Mouse (Mus musculus) embryonic facial prominence, embryonic 11.5 days (tissue): ENCODE results near the gene Cryab. TPM values are rescaled to one million over a fixed set of nuclear protein-coding genes. Genes with fewer than 3 reads are reported as not detected.

Source experiments
- ATAC-seq: fragments of 200-750 bp; cut with Nextera tagmentation; replicated peaks from 2 replicates; pipeline ENCODE4 v1.8.0; 2017; ENCODE audit warnings: low read depth; ENCODE audit not compliant: insufficient number of reproducible peaks, low FRiP score, low TSS enrichment
- DNase-seq: peaks from one replicate; pipeline ENCODE4 v3.0.0-alpha.2; 2015; ENCODE audit warnings: low spot score
- H3K27ac ChIP-seq: fragments of 300-500 bp; sonication (generic); replicated peaks from 2 replicates; pipeline ENCODE4 v1.5.1; 2014; ENCODE audit warnings: mild to moderate bottlenecking, low read depth, low read length, control low read depth
- H3K27me3 ChIP-seq: fragments of 300-500 bp; sonication (generic); 2 replicates; pipeline ENCODE4 v1.6.1; 2014; ENCODE audit warnings: mild to moderate bottlenecking, low read length, moderate library complexity, mixed read lengths; ENCODE audit not compliant: control insufficient read depth, insufficient read depth
- H3K36me3 ChIP-seq: fragments of 300-500 bp; sonication (generic); replicated peaks from 2 replicates; pipeline ENCODE4 v1.6.1; 2014; ENCODE audit warnings: low read depth, mild to moderate bottlenecking, low read length, moderate library complexity, mixed read lengths; ENCODE audit not compliant: control insufficient read depth, insufficient read depth
- H3K4me1 ChIP-seq: fragments of 300-500 bp; sonication (generic); 2 replicates; pipeline ENCODE4 v1.6.1; 2014; ENCODE audit warnings: low read length, mixed read lengths; ENCODE audit not compliant: control insufficient read depth, insufficient read depth
- H3K4me2 ChIP-seq: fragments of 300-500 bp; sonication (generic); 2 replicates; pipeline ENCODE4 v1.6.1; 2014; ENCODE audit warnings: low read depth, mild to moderate bottlenecking, control low read depth, low read length, moderate library complexity
- H3K4me3 ChIP-seq: fragments of 300-500 bp; sonication (generic); 2 replicates; pipeline ENCODE4 v1.5.1; 2014; ENCODE audit warnings: low read depth, low read length, control low read depth
- H3K9ac ChIP-seq: fragments of 300-500 bp; sonication (generic); replicated peaks from 2 replicates; pipeline ENCODE4 v1.6.1; 2014; ENCODE audit warnings: mild to moderate bottlenecking, control low read depth, low read length
- H3K9me3 ChIP-seq: fragments of 300-500 bp; sonication (generic); replicated peaks from 2 replicates; pipeline ENCODE4 v1.6.1; 2016; ENCODE audit warnings: mild to moderate bottlenecking, low read length, inconsistent platforms, mixed read lengths; ENCODE audit not compliant: control insufficient read depth
- WGBS: fragments of 180-500 bp; shearing (Covaris S2); extraction: QIAGEN DNeasy Blood & Tissue Kit; methylation state at CpG from one replicate; pipeline ENCODE4 v1.1.7; 2014; 5-methylcytosine and 5-hydroxymethylcytosine counted together
- polyA plus RNA-seq: library from polyadenylated mRNA; unstranded; fragments of >200 nt; fragmentation: Nextera tagmentation; extraction: Ambion mirVana; gene quantifications from 2 replicates; pipeline ENCODE4 v1.2.1, GENCODE M21; 2014

Gene Cryab
- polyA plus RNA-seq, 1 experiment from 2014 or later, result 17.4 TPM

DNA sequence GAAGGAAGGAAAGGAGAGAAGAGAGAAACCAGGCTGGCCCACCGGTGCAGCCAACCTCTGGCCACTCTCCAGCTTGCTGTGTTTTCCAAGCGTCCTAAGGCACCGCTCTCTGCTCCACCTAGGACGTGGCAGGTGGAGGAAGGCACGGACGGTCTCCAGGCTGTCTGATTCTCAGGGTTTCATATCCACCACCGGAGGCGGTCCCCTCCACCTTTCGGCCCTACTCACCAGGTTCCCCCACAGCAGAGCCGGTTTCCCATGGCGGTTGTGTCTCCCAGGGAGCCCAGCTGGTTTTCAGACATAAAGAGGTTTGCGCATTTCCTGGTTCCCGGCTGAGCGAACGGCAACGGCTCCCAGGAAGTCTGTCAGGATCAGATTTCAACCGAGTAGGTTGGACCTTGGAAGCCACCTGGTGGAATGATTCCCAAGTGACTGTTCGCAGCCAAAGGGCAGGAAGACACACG is 4.9 kb upstream of the Cryab start, which contains the start of gene 2310030G06Rik:
TSS of gene 2310030G06Rik (minus strand) at position 323 of the 464 bp plus-strand sequence.
- H3K27me3 ChIP-seq, result 0 out of 2 replicates have a peak, but pooled peaks cover 2% of the 10 kb centered on the region
- ATAC-seq (no peak), DNase-seq (peak; percentile 64)
- WGBS, result under 1% methylated on average over 19 of the region's 19 CpGs
- peak within 1 kb of the TSS; percentile 58 for H3K4me2 ChIP-seq
- H3K9me3 ChIP-seq, result no peaks in the 10 kb centered on the region
- peak within 1 kb of the TSS; percentile 25 for H3K4me3 ChIP-seq
- peaks cover 2% of the 10 kb centered on the region; the same call in 1 of the 2 replicates for H3K4me1 ChIP-seq
- H3K27ac ChIP-seq, result no peak within 1 kb of the TSS
- H3K9ac ChIP-seq, result peak within 1 kb of the TSS; percentile 42
- H3K36me3 ChIP-seq, result no peaks in the 10 kb centered on the region

DNA sequence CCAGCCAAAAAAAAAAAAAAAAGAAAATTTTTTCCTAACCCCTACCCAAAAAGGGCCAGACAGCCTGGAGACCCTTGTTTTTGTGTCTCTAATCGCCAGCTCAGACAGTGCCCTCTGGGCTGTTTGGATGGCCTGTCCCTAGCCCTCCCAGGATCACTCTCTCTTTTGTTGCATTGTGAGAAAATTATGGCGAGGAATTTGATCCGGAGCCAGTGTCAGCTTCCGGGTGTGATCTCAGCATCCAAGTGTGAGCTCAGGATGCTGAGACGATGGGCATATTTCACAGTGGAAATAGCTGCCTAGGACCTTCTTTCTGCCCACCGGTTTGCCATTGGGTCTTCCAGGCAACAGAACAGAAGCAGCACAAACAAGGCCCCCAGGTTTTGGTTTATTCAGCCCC is 419 bp upstream of the Cryab start:
- H3K9me3 ChIP-seq, result no peaks in the 10 kb centered on the region
- no peak overlapping the region for H3K27ac ChIP-seq
- no peaks in the 10 kb centered on the region for H3K36me3 ChIP-seq
- H3K4me3 ChIP-seq, result no peak overlapping the region
- no peak for ATAC-seq
- H3K4me2 ChIP-seq, result no peak overlapping the region
- H3K9ac ChIP-seq, result no peak overlapping the region
- WGBS, result 44% methylated on average over 6 of the region's 6 CpGs
- peaks cover 2% of the 10 kb centered on the region; the same call in 1 of the 2 replicates for H3K4me1 ChIP-seq
- 0 out of 2 replicates have a peak, but pooled peaks cover 2% of the 10 kb centered on the region for H3K27me3 ChIP-seq
- DNase-seq, result no peak

DNA sequence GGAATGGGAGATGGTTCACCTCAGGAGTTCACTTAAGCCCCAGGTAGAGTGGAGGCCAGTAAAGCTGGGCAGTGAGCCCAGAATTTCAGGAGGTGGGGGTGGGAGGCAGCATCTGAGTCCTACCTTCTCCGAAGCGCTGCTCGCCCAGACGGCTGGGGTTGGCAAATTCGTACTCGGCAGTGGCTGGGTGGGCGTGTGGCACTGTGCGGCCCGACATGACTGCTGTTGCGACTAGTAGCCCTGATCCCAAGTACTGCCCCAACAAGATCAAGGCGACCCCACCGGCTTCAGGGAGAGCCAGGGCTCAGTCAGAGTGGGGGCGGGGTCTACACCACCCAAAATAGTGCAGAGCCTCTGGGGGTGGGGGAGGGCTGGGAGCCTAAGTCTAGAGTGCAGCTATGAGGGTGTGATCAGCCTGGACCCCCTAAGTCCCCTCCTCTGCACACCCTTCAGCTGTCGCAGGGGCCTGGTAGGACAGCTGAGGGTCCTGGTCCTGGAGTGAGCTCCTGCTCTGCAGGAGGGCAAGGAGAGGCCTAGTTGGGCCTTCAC is 1.0 kb downstream of the Cryab start, which contains the start of gene Hspb2:
TSS of gene Hspb2 (minus strand) at position 301 of the 549 bp plus-strand sequence.
- no peak within 1 kb of the TSS; the same call in 1 of the 2 replicates for H3K4me2 ChIP-seq
- H3K9me3 ChIP-seq, result no peaks in the 10 kb centered on the region
- H3K9ac ChIP-seq, result no peak within 1 kb of the TSS
- no peaks in the 10 kb centered on the region for H3K4me1 ChIP-seq
- no peak within 1 kb of the TSS for H3K27ac ChIP-seq
- ATAC-seq (no peak), DNase-seq (no peak)
- no peak within 1 kb of the TSS for H3K4me3 ChIP-seq
- H3K36me3 ChIP-seq, result no peaks in the 10 kb centered on the region
- 65% methylated on average over 14 of the region's 14 CpGs for WGBS
- 0 out of 2 replicates have a peak, but pooled peaks cover under 1% of the 10 kb centered on the region for H3K27me3 ChIP-seq

DNA sequence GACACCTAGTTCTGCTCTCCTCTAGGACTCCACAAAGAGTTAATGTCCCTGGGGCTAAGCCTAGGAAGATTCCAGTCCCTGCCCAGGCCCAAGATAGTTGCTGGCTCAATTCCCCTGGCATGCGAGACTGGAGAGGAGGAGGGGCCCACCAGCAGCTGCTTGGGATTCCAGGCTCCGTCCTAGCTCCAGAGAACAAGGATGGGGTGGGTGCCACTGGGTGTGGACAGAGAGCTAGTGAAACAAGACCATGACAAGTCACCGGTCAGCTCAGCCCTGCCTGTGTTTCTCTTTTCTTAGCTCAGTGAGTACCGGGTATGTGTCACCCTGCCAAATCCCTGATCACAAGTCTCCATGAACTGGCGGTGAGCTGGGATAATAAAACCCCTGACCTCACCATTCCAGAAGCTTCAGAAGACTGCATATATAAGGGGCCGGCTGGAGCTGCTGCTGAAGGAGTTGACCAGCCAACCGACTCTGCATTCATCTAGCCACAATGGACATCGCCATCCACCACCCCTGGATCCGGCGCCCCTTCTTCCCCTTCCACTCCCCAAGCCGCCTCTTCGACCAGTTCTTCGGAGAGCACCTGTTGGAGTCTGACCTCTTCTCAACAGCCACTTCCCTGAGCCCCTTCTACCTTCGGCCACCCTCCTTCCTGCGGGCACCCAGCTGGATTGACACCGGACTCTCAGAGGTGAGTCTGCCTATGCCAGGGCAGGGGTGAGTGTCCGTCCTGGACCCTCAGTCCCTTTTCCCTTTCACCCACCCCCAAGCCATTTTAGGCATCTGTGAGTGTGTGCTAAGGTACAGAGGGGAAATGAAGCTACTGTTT is 1.9 kb downstream of the Cryab start:
- H3K4me1 ChIP-seq, result no peaks in the 10 kb centered on the region
- WGBS, result 66% methylated on average over 17 of the region's 17 CpGs
- no peaks in the 10 kb centered on the region for H3K27me3 ChIP-seq
- no peaks in the 10 kb centered on the region for H3K36me3 ChIP-seq
- no peak for ATAC-seq
- H3K9me3 ChIP-seq, result no peaks in the 10 kb centered on the region
- H3K27ac ChIP-seq, result no peak overlapping the region
- DNase-seq, result no peak
- H3K4me2 ChIP-seq, result no peak overlapping the region
- H3K9ac ChIP-seq, result no peak overlapping the region
- no peak overlapping the region for H3K4me3 ChIP-seq

DNA sequence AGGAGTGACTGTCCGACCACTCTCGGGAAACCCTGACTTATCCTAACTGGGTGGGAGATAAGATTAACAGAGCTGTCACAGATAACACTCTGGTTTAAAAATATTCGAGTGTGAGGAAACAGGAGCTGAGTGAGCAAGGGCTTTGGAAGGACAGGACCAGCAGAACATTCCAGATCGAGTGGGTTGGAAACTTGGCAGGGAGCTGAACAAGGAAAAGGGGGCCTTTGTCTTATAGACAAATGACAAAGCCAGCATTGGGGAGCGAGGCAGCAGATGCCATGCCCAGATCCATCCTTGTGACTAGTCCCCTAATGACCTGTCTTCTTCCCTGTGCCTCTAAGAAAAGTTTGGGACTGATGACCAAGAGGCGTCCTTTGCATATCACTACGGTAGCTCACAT is 2.8 kb downstream of the Cryab start:
- WGBS, result 67% methylated on average over 7 of the region's 7 CpGs
- no peak overlapping the region for H3K4me3 ChIP-seq
- no peak for ATAC-seq

DNA sequence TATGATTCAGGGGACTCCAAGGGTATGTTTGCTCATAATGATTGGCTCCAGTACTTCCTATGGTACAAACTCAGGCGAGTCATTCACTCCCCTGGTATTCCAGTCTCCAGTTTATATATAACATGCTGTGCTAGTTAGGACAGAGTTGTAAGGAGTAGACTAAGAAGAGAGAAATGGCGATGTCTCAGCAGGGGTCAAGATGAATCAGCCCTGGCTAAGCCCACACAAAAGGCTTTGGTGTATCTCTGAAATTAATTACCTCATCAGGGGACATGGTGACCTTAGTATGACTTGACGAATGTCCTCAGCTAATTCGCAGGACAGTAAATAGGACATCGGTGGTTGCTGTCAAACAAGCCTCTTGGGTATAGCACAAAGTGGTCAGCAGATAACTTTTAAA is 5.6 kb downstream of the Cryab start:
- Histone ChIP-seq H3K4me2 (no peak overlapping the region), H3K4me3 (no peak overlapping the region), H3K27me3 (no peaks in the 10 kb centered on the region), H3K27ac (no peak overlapping the region), H3K9ac (no peak overlapping the region), H3K36me3 (no peaks in the 10 kb centered on the region), H3K4me1 (no peaks in the 10 kb centered on the region), H3K9me3 (no peaks in the 10 kb centered on the region)
- no peak for ATAC-seq
- no peak for DNase-seq
- WGBS, result 52% methylated on average over 5 of the region's 5 CpGs

More for the DNA sequence above, 2.8 kb downstream of the Cryab start:
- H3K27ac ChIP-seq, result no peak overlapping the region
- no peak overlapping the region for H3K9ac ChIP-seq
- H3K4me1 ChIP-seq, result no peaks in the 10 kb centered on the region
- no peak overlapping the region for H3K4me2 ChIP-seq
- H3K36me3 ChIP-seq, result no peaks in the 10 kb centered on the region
- no peaks in the 10 kb centered on the region for H3K27me3 ChIP-seq
- H3K9me3 ChIP-seq, result no peaks in the 10 kb centered on the region
- no peak for DNase-seq

DNA sequence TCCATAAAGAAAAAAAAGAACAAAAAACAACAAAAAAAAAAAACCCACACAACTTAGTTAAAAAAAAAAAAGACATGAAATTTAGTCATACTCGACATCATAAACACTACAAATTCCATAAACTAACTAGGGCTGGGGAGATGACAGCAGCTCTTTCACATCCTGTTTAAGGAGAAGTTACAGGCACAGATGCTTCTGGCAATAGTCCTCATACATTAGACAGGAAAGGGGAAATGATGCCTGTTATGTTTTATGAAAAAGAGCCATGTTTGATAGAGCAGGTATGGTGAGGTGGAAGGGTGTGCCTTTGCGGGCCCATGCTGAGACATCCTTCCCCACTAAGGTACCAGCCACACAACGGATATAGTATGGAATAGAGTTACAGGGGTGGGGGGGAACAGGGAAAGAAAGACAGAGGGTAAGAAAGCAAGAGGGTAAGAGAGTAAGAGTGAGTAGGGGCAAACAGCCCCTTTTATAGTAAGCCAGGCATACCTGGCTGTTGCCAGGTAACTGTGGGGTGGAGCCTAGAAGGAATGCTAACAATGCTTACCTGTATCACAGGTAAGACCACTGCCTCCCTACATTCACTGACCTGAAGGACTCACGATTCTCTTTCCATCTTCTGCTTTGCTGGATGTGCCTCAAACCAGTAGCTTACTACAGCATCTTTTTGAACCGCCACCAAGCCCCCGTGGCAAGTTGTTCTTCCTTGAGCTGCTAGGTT is 10.6 kb downstream of the Cryab start:
- ATAC-seq (no peak), DNase-seq (no peak)
- H3K36me3 ChIP-seq, result no peaks in the 10 kb centered on the region
- H3K9ac ChIP-seq, result no peak overlapping the region
- WGBS, result 67% methylated on average over 6 of the region's 6 CpGs
- H3K27me3 ChIP-seq, result no peaks in the 10 kb centered on the region
- no peak overlapping the region for H3K27ac ChIP-seq
- H3K9me3 ChIP-seq, result no peaks in the 10 kb centered on the region
- no peak overlapping the region for H3K4me3 ChIP-seq
- H3K4me2 ChIP-seq, result no peak overlapping the region
- no peaks in the 10 kb centered on the region for H3K4me1 ChIP-seq
